Mouse (Mus musculus) liver, embryonic 11.5 days (tissue): ENCODE measurements around the gene Rhot1. TPM values are rescaled to one million over a fixed set of nuclear protein-coding genes. Genes with fewer than 3 reads are reported as not detected.

Source experiments
- ATAC-seq: fragments of 200-750 bp; cut with Nextera tagmentation; replicated peaks from 2 replicates; pipeline ENCODE4 v1.8.0; 2017; ENCODE audit warnings: moderate number of reproducible peaks, mild to moderate bottlenecking, moderate TSS enrichment, moderate library complexity; ENCODE audit not compliant: low FRiP score
- DNase-seq: peaks from one replicate; pipeline ENCODE4 v3.0.0-alpha.2; 2017; ENCODE audit warnings: low spot score
- H3K27ac ChIP-seq: fragments of 300-500 bp; sonication (generic); 2 replicates; pipeline ENCODE4 v1.5.1; 2014; ENCODE audit warnings: mild to moderate bottlenecking, low read depth, low read length, control low read depth
- H3K27me3 ChIP-seq: fragments of 300-500 bp; sonication (generic); replicated peaks from 2 replicates; pipeline ENCODE4 v1.6.1; 2014; ENCODE audit warnings: low read length, mixed read lengths; ENCODE audit not compliant: control insufficient read depth, insufficient read depth
- H3K36me3 ChIP-seq: fragments of 300-500 bp; sonication (generic); 2 replicates; pipeline ENCODE4 v1.6.1; 2014; ENCODE audit warnings: mild to moderate bottlenecking, low read length, moderate library complexity, mixed read lengths; ENCODE audit not compliant: control insufficient read depth, insufficient read depth
- H3K4me1 ChIP-seq: fragments of 300-500 bp; sonication (generic); replicated peaks from 2 replicates; pipeline ENCODE4 v1.6.1; 2014; ENCODE audit warnings: low read length, mixed read lengths; ENCODE audit not compliant: control insufficient read depth, insufficient read depth
- H3K4me2 ChIP-seq: fragments of 300-500 bp; sonication (generic); 2 replicates; pipeline ENCODE4 v1.6.1; 2014; ENCODE audit warnings: mild to moderate bottlenecking, control low read depth, moderate library complexity
- H3K4me3 ChIP-seq: fragments of 300-500 bp; sonication (generic); 2 replicates; pipeline ENCODE4 v1.5.1; 2014; ENCODE audit warnings: low read depth, low read length, control low read depth
- H3K9ac ChIP-seq: fragments of 300-500 bp; sonication (generic); 2 replicates; pipeline ENCODE4 v1.6.1; 2014; ENCODE audit warnings: low read depth, low read length, control low read depth
- H3K9me3 ChIP-seq: fragments of 300-500 bp; sonication (generic); 2 replicates; pipeline ENCODE4 v1.6.1; 2016; ENCODE audit warnings: low read length, inconsistent platforms, mixed read lengths; ENCODE audit not compliant: control insufficient read depth
- whole genome bisulfite sequencing: fragments of 180-500 bp; shearing (Covaris S2); extraction: QIAGEN DNeasy Blood & Tissue Kit; methylation state at CpG from one replicate; pipeline ENCODE4 v1.1.7; 2014; 5-methylcytosine and 5-hydroxymethylcytosine counted together
- polyA plus RNA-seq: library from polyadenylated mRNA; unstranded; fragments of >200 nt; fragmentation: Nextera tagmentation; extraction: Ambion mirVana; gene quantifications from 2 replicates; pipeline ENCODE4 v1.2.1, GENCODE M21; 2014

Rhot1 gene
- polyA plus RNA-seq, result 49.4 and 54.7 TPM in 2 replicates

- Histone ChIP-seq H3K27ac (peak within 1 kb of the TSS; percentile 90), H3K4me3 (peak within 1 kb of the TSS; percentile 80), H3K4me1 (peaks cover 10% of the 10 kb centered on the region), H3K4me2 (peak within 1 kb of the TSS; percentile 76), H3K27me3 (no peaks in the 10 kb centered on the region), H3K36me3 (peaks cover 3% of the 10 kb centered on the region; the same call in 1 of the 2 replicates), H3K9ac (peak within 1 kb of the TSS; percentile 86), H3K9me3 (no peaks in the 10 kb centered on the region)
- DNase-seq (peak; percentile 97), ATAC-seq (peak; percentile 95)
- under 1% methylated on average over 70 of the region's 78 CpGs for WGBS
Measured at GRCm38 (mm10) chr11:80208860-80209800, at the start of gene Rhot1. Gene Rhot1, plus strand, starts transcription at chr11:80209019.

- Histone ChIP-seq H3K4me3 (no peak overlapping the region), H3K9me3 (no peaks in the 10 kb centered on the region), H3K36me3 (no peaks in the 10 kb centered on the region), H3K4me1 (no peaks in the 10 kb centered on the region), H3K4me2 (no peak overlapping the region), H3K27me3 (no peaks in the 10 kb centered on the region), H3K27ac (no peak overlapping the region), H3K9ac (no peak overlapping the region)
- no peak for DNase-seq
- 77% methylated on average over 4 of the region's 4 CpGs for WGBS
- ATAC-seq, result no peak
Measured at GRCm38 (mm10) chr11:80161041-80161440, 47.8 kb upstream of the Rhot1 start.

GRCm38 (mm10) chr11:80163362-80164116, 45.3 kb upstream of the Rhot1 start:
- Histone ChIP-seq H3K4me2 (no peak overlapping the region), H3K27ac (no peak overlapping the region), H3K4me3 (no peak overlapping the region), H3K36me3 (no peaks in the 10 kb centered on the region), H3K9me3 (no peaks in the 10 kb centered on the region), H3K27me3 (no peaks in the 10 kb centered on the region), H3K4me1 (no peaks in the 10 kb centered on the region), H3K9ac (no peak overlapping the region)
- 44% methylated on average over 7 of the region's 7 CpGs for WGBS
- ATAC-seq (no peak), DNase-seq (no peak)

GRCm38 (mm10) chr11:80164224-80164623, 44.6 kb upstream of the Rhot1 start:
- H3K9ac ChIP-seq, result no peak overlapping the region
- H3K36me3 ChIP-seq, result no peaks in the 10 kb centered on the region
- no peaks in the 10 kb centered on the region for H3K27me3 ChIP-seq
- no peak overlapping the region for H3K27ac ChIP-seq
- DNase-seq, result no peak
- no peaks in the 10 kb centered on the region for H3K9me3 ChIP-seq
- ATAC-seq, result no peak
- no peak overlapping the region for H3K4me3 ChIP-seq
- H3K4me2 ChIP-seq, result no peak overlapping the region
- WGBS, result 73% methylated on average over 2 of the region's 2 CpGs
- H3K4me1 ChIP-seq, result no peaks in the 10 kb centered on the region

GRCm38 (mm10) chr11:80168121-80168520, 40.7 kb upstream of the Rhot1 start:
- Histone ChIP-seq H3K27me3 (no peaks in the 10 kb centered on the region), H3K9ac (no peak overlapping the region), H3K4me3 (no peak overlapping the region), H3K9me3 (no peaks in the 10 kb centered on the region), H3K4me1 (no peaks in the 10 kb centered on the region; the same call in 1 of the 2 replicates), H3K4me2 (no peak overlapping the region), H3K36me3 (no peaks in the 10 kb centered on the region), H3K27ac (no peak overlapping the region)
- 87% methylated on average over 9 of the region's 9 CpGs for WGBS
- ATAC-seq (no peak), DNase-seq (no peak)

GRCm38 (mm10) chr11:80168611-80169249, 40.1 kb upstream of the Rhot1 start:
- Histone ChIP-seq H3K4me1 (no peaks in the 10 kb centered on the region; the same call in 1 of the 2 replicates), H3K27me3 (no peaks in the 10 kb centered on the region), H3K9ac (no peak overlapping the region), H3K27ac (no peak overlapping the region), H3K4me3 (no peak overlapping the region), H3K4me2 (no peak overlapping the region), H3K9me3 (no peaks in the 10 kb centered on the region), H3K36me3 (no peaks in the 10 kb centered on the region)
- ATAC-seq (no peak), DNase-seq (no peak)
- 71% methylated on average over 4 of the region's 4 CpGs for WGBS

- no peak for ATAC-seq
- H3K9ac ChIP-seq, result no peak overlapping the region
- no peaks in the 10 kb centered on the region; the same call in 1 of the 2 replicates for H3K4me1 ChIP-seq
- H3K9me3 ChIP-seq, result no peaks in the 10 kb centered on the region
- H3K27me3 ChIP-seq, result no peaks in the 10 kb centered on the region
- WGBS, result 64% methylated on average over 3 of the region's 3 CpGs
- DNase-seq, result no peak
- no peak overlapping the region for H3K4me3 ChIP-seq
- no peak overlapping the region for H3K27ac ChIP-seq
- no peak overlapping the region for H3K4me2 ChIP-seq
- H3K36me3 ChIP-seq, result no peaks in the 10 kb centered on the region
Measured at GRCm38 (mm10) chr11:80169629-80170028, 39.2 kb upstream of the Rhot1 start.

- H3K27ac ChIP-seq, result no peak overlapping the region
- no peaks in the 10 kb centered on the region for H3K36me3 ChIP-seq
- DNase-seq (no peak), ATAC-seq (no peak)
- no peak overlapping the region for H3K4me3 ChIP-seq
- 50% methylated on average over 5 of the region's 5 CpGs for WGBS
- no peaks in the 10 kb centered on the region for H3K27me3 ChIP-seq
- no peaks in the 10 kb centered on the region; the same call in 1 of the 2 replicates for H3K4me1 ChIP-seq
- H3K9me3 ChIP-seq, result no peaks in the 10 kb centered on the region
- no peak overlapping the region for H3K4me2 ChIP-seq
- H3K9ac ChIP-seq, result no peak overlapping the region
Measured at GRCm38 (mm10) chr11:80170351-80170750, 38.5 kb upstream of the Rhot1 start.
